Mouse (Mus musculus) left cerebral cortex, adult 18-20 months (tissue): ENCODE measurements around the gene Vmn1r94. TPM values are rescaled to one million over a fixed set of nuclear protein-coding genes. Genes with fewer than 3 reads are reported as not detected.
"Not testable (repeated sequence)": the region's sequence is repeated elsewhere in the genome, so short reads cannot be mapped to it uniquely, and the experiment has no call there.

Experiments used
- DNase-seq, 2 experiments: peaks; one replicate each; pipeline ENCODE4 v3.0.0; 2021 to 2022; ENCODE audit warnings: low spot score in 2 of 2, mixed read lengths in 1 of 2
- long read RNA-seq, 2 experiments: library from polyadenylated mRNA; stranded (forward); transcript quantifications; one replicate each; pipeline ENCODE4 v2.0.0; 2021
- total RNA-seq, 2 experiments: library from RNA; stranded (reverse); gene quantifications; 2 replicates each; pipeline ENCODE4 v1.2.3; 2021

Gene Vmn1r94
- not detected for total RNA-seq
- long read RNA-seq, experiment 1 = 0 reads
- long read RNA-seq, experiment 2 = 0 reads

- DNase-seq = not testable (repeated sequence)
Measured at GRCm38 (mm10) chr7:20168277-20168676, at the start of gene Vmn1r94. Gene Vmn1r94 (minus strand): TSS chr7:20168377.

DNA sequence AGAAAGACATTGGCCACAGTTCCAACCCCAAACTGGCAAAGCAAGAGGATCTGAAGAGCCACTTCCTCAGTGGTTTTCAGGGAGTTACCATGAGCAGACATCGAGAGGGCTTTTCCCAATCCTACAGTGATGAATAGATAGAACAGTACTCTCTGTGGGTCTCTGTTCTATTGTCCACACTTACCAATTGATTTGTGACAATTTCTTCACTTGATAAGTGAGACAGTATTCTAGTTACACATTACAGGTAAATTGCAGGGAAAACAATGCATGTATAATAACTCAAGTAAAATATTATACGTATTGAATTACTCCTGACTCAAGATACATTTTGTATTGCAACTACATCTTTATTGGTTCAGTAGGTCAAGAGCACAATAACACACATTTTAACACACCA lies 37.3 kb upstream of the Vmn1r94 start, which contains the start of gene Gm6164:
Gene Gm6164 (minus strand): TSS at position 101 of the 400 bp plus-strand sequence.
- not testable (repeated sequence) for DNase-seq

DNA sequence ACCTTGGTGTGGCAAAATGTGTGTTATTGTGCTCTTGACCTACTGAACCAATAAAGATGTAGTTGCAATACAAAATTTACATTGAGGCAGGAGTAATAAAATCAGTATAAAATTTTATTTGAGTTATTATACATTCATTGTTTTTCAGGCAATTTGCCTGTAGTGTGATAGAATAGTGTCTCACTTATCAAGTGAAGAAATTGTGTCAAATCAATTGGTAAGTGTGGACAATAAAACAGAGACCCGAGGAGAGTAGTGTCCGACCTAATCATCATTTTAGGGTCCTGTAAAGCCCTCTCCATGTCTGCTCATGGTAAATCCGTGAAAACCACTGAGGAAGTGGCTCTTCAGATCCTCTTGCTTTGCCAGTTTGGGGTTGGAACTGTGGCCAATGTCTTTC lies 25.2 kb upstream of the Vmn1r94 start, which contains the start of gene Vmn1r95:
Gene Vmn1r95 (plus strand): TSS at position 301 of the 400 bp plus-strand sequence.
- DNase-seq = not testable (repeated sequence)

GRCm38 (mm10) chr7:20138988-20139387 lies 29.2 kb downstream of the Vmn1r94 start, which contains the start of gene Vmn1r93:
Gene Vmn1r93 (minus strand): TSS chr7:20139088.
- not testable (repeated sequence) for DNase-seq

DNA sequence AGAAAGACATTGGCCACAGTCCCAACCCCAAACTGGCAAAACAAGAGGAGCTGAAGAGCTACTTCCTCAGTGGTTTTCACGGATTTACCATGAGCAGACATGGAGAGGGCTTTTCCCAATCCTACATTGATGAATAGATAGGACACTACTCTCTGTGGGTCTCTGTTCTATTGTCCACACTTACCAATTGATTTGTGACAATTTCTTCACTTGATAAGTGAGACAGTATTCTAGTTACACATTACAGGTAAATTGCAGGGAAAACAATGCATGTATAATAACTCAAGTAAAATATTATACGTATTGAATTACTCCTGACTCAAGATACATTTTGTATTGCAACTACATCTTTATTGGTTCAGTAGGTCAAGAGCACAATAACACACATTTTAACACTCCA lies 45.7 kb downstream of the Vmn1r94 start, which contains the start of gene Gm16442:
Gene Gm16442 (minus strand): TSS at position 101 of the 400 bp plus-strand sequence.
- DNase-seq = not testable (repeated sequence)

Other genes starting within 250 kb of the Vmn1r94 start
- 10 to 100 TPM; 13.0 to 15.7 TPM for gene Pvr, start 247.2 kb downstream of the Vmn1r94 start, total RNA-seq
- not detected for gene Igsf23, start 217.6 kb downstream of the Vmn1r94 start, total RNA-seq
- gene Ceacam20, start 203.0 kb downstream of the Vmn1r94 start, total RNA-seq = not detected
- gene Nlrp9b, start 176.9 kb downstream of the Vmn1r94 start, total RNA-seq = not detected
- not detected for gene Vmn1r91, start 68.7 kb downstream of the Vmn1r94 start, total RNA-seq
- not detected for gene Gm16442, start 45.8 kb downstream of the Vmn1r94 start, total RNA-seq
- not detected for gene Vmn1r93, start 29.3 kb downstream of the Vmn1r94 start, total RNA-seq
- gene Vmn1r95, start 25.3 kb upstream of the Vmn1r94 start, total RNA-seq = not detected
- not detected for gene Gm6164, start 37.2 kb upstream of the Vmn1r94 start, total RNA-seq
- not detected for gene Gm4498, start 65.5 kb upstream of the Vmn1r94 start, total RNA-seq
- gene Gm5890, start 94.5 kb upstream of the Vmn1r94 start, total RNA-seq = not detected
- gene Gm4133, start 165.7 kb upstream of the Vmn1r94 start, total RNA-seq = not detected
- not detected for gene Gm5728, start 207.0 kb upstream of the Vmn1r94 start, total RNA-seq
- gene Vmn1r100, start 249.6 kb upstream of the Vmn1r94 start, total RNA-seq = not detected